Mouse (Mus musculus) ES-E14 (cell line): ENCODE data around the gene Tspyl3. TPM values are rescaled to one million over a fixed set of nuclear protein-coding genes. Genes with fewer than 3 reads are reported as not detected.

Source experiments
- DNase-seq: peaks from one replicate; pipeline ENCODE4 v3.0.0-alpha.2; 2013; ENCODE audit warnings: low read depth, low spot score
- H3K27ac ChIP-seq: 2 replicates; pipeline ENCODE4 v1.5.1; 2012; ENCODE audit warnings: low read depth, mild to moderate bottlenecking, low read length, moderate library complexity, mixed read lengths; ENCODE audit not compliant: poor library complexity, insufficient read depth, severe bottlenecking
- H3K36me3 ChIP-seq: 2 replicates; pipeline ENCODE4 v1.6.1; 2012; ENCODE audit warnings: mild to moderate bottlenecking, low read length, moderate library complexity, mixed read lengths; ENCODE audit not compliant: control insufficient read depth, poor library complexity, insufficient read depth, severe bottlenecking
- H3K4me1 ChIP-seq, 2 experiments: fragments of 150-350 bp in 1 of 2; sonication (generic) in 1 of 2; 2 replicates each; pipeline ENCODE4 v1.6.1; 2012; ENCODE audit warnings: low read length in 2 of 2, mild to moderate bottlenecking in 1 of 2, mixed read lengths in 1 of 2; ENCODE audit not compliant: control insufficient read depth in 2 of 2, insufficient read depth in 2 of 2, poor library complexity in 1 of 2
- H3K4me3 ChIP-seq, 2 experiments: fragments of 150-350 bp in 1 of 2; sonication (generic) in 1 of 2; 2 replicates each; pipeline ENCODE4 v1.5.1; 2012; ENCODE audit warnings: low read length in 2 of 2, low read depth in 1 of 2, mild to moderate bottlenecking in 1 of 2, mixed read lengths in 1 of 2; ENCODE audit not compliant: insufficient read depth in 1 of 2, poor library complexity in 1 of 2, severe bottlenecking in 1 of 2
- H3K9ac ChIP-seq: 2 replicates; pipeline ENCODE4 v1.6.1; 2012; ENCODE audit warnings: low read depth, mild to moderate bottlenecking, low read length, mixed read lengths; ENCODE audit not compliant: poor library complexity, insufficient read depth, severe bottlenecking
- H3K9me3 ChIP-seq: fragments of 150-350 bp; sonication (generic); 2 replicates; pipeline ENCODE4 v1.6.1; 2012; ENCODE audit warnings: low read depth, mild to moderate bottlenecking, low read length; ENCODE audit not compliant: control insufficient read depth, insufficient read depth
- CHD2 ChIP-seq: IDR thresholded peaks from 2 replicates; pipeline ENCODE4 v1.6.1; 2014; ENCODE audit warnings: mild to moderate bottlenecking, low read depth, low read length, inconsistent platforms
- HCFC1 ChIP-seq: IDR thresholded peaks from 2 replicates; pipeline ENCODE4 v1.6.1; 2012; ENCODE audit warnings: low read length, inconsistent platforms, borderline replicate concordance; ENCODE audit not compliant: insufficient read depth
- MAFK ChIP-seq: IDR thresholded peaks from 2 replicates; pipeline ENCODE4 v1.6.1; 2014; ENCODE audit warnings: mild to moderate bottlenecking, low read depth, low read length, inconsistent platforms; ENCODE audit not compliant: insufficient read depth
- ZC3H11A ChIP-seq: IDR thresholded peaks from 2 replicates; pipeline ENCODE4 v1.6.1; 2012; ENCODE audit warnings: low read depth, mild to moderate bottlenecking, inconsistent platforms, low read length, borderline replicate concordance
- ZNF384 ChIP-seq: IDR thresholded peaks from 2 replicates; pipeline ENCODE4 v1.6.1; 2012; ENCODE audit warnings: low read depth, low read length, inconsistent platforms
- in situ Hi-C, 2 experiments: fragments of 600-800 bp; cut with MboI; formaldehyde crosslinking; loops; one replicate each; pipeline ENCODE4 v1.15.1; 2025; ENCODE audit warnings: low sequenced_read_pairs in 2 of 2, inconsistent platforms in 1 of 2; ENCODE audit not compliant: unreplicated experiment in 2 of 2
- total RNA-seq: library from RNA; depleted of rRNA; stranded (reverse); fragments of 300-350 nt; gene quantifications from 2 replicates; pipeline ENCODE4 v1.2.3, GENCODE M21; 2012

The Tspyl3 gene
- total RNA-seq, 1 experiment = 2.1 TPM

- Histone ChIP-seq H3K27ac (no peak overlapping the region), H3K9me3 (no peaks in the 10 kb centered on the region), H3K9ac (no peak overlapping the region), H3K4me3 (no peak overlapping the region), H3K4me1 (no peaks in the 10 kb centered on the region; a peak in 1 of 4 replicates), H3K36me3 (peaks cover 2% of the 10 kb centered on the region; the same call in 1 of the 2 replicates)
- no peak for TF ChIP-seq ZNF384
- in situ Hi-C loops = no loop called here
- no peak for DNase-seq
Measured at GRCm38 (mm10) chr2:153222566-153222965, 2.7 kb downstream of the Tspyl3 start.

GRCm38 (mm10) chr2:153222130-153222529 is 3.1 kb downstream of the Tspyl3 start:
- in situ Hi-C loops = no loop called here
- TF ChIP-seq ZC3H11A = no peak
- no peak for TF ChIP-seq HCFC1
- TF ChIP-seq MAFK = no peak
- no peaks in the 10 kb centered on the region; a peak in 1 of 4 replicates for H3K4me1 ChIP-seq
- no peak overlapping the region for H3K27ac ChIP-seq
- no peaks in the 10 kb centered on the region for H3K9me3 ChIP-seq
- no peak overlapping the region for H3K9ac ChIP-seq
- H3K36me3 ChIP-seq = peaks cover 2% of the 10 kb centered on the region; the same call in 1 of the 2 replicates
- DNase-seq = no peak
- H3K4me3 ChIP-seq = no peak overlapping the region

- no peak for TF ChIP-seq MAFK
- no peak for TF ChIP-seq ZC3H11A
- no peak for TF ChIP-seq CHD2
- TF ChIP-seq HCFC1 = no peak
- no peak for TF ChIP-seq ZNF384
- in situ Hi-C loops = no loop called here
- H3K4me3 ChIP-seq = no peak overlapping the region
- no peaks in the 10 kb centered on the region for H3K9me3 ChIP-seq
- DNase-seq = no peak
- no peaks in the 10 kb centered on the region; a peak in 1 of 4 replicates for H3K4me1 ChIP-seq
- H3K9ac ChIP-seq = no peak overlapping the region
- peaks cover 2% of the 10 kb centered on the region; the same call in 1 of the 2 replicates for H3K36me3 ChIP-seq
- no peak overlapping the region for H3K27ac ChIP-seq
Measured at GRCm38 (mm10) chr2:153221620-153222019, 3.6 kb downstream of the Tspyl3 start.

GRCm38 (mm10) chr2:153218516-153218915 is 6.7 kb downstream of the Tspyl3 start:
- Histone ChIP-seq H3K36me3 (peaks cover under 1% of the 10 kb centered on the region; the same call in 1 of the 2 replicates), H3K4me1 (0 out of 4 replicates have a peak, but pooled peaks cover 0 to 2% of the 10 kb centered on the region in 2 experiments), H3K9me3 (no peaks in the 10 kb centered on the region), H3K4me3 (no peak overlapping the region), H3K27ac (no peak overlapping the region), H3K9ac (no peak overlapping the region)
- DNase-seq = no peak
- in situ Hi-C loops = no loop called here
- TF ChIP-seq HCFC1 (no peak), MAFK (no peak), ZNF384 (no peak), ZC3H11A (no peak)

GRCm38 (mm10) chr2:153217826-153218340 is 7.4 kb downstream of the Tspyl3 start:
- Histone ChIP-seq H3K9ac (no peak overlapping the region), H3K27ac (no peak overlapping the region; the same call in 1 of the 2 replicates), H3K4me1 (0 out of 4 replicates have a peak, but pooled peaks cover 0 to 2% of the 10 kb centered on the region in 2 experiments), H3K36me3 (no peaks in the 10 kb centered on the region), H3K9me3 (no peaks in the 10 kb centered on the region), H3K4me3 (no peak overlapping the region)
- in situ Hi-C loops = no loop called here
- TF ChIP-seq MAFK (no peak), ZC3H11A (no peak), ZNF384 (no peak), HCFC1 (no peak), CHD2 (no peak)
- no peak for DNase-seq
